In genomic region chr7:75265241-75265640, GRCm38 (mm10) we compare ENCODE assay signal across 14 mouse cellular contexts. TPM values are rescaled to one million over a fixed set of nuclear protein-coding genes. Genes with fewer than 3 reads are reported as not detected.
DNase-seq lines count a peak whose midpoint lies in the region; ATAC-seq lines count a peak whose summit lies in the region.
"Had no signal": no experiment of that assay in that cellular context is flagged by ENCODE, and none has a peak within 500 bp of the region (broad histone marks: within the 10 kb centered on the region; RNA-seq: fewer than 3 reads in every experiment).

No protein-coding gene starts in this region.

- WGBS in neural tube, embryonic 12.5 days: 71% methylated on average over 4 of the region's 4 CpGs
- WGBS in heart, embryonic 11.5 days (ENCODE audit: insufficient replicate concordance): 73% methylated on average over 4 of the region's 4 CpGs

- H3K9ac ChIP-seq in neural tube, embryonic 12.5 days: 0 out of 2 replicates have a peak overlapping the region, but pooled peaks have one; percentile 8
- H3K9ac ChIP-seq in heart, embryonic 11.5 days (ENCODE audit: low read depth, low read length): no peak overlapping the region

- H3K36me3 ChIP-seq in neural tube, embryonic 12.5 days: no peaks in the 10 kb centered on the region
- H3K36me3 ChIP-seq in heart, embryonic 11.5 days (ENCODE audit: control insufficient read depth, insufficient read depth, low read length): no peaks in the 10 kb centered on the region

- no peak overlapping the region for H3K4me2 ChIP-seq in neural tube, embryonic 12.5 days (replicated peaks)
- H3K4me2 ChIP-seq in heart, embryonic 11.5 days: no peak overlapping the region

- no peak overlapping the region for H3K4me3 ChIP-seq in neural tube, embryonic 12.5 days
- H3K4me3 ChIP-seq in heart, embryonic 11.5 days (ENCODE audit: low read depth, low read length): no peak overlapping the region
- H3K4me3 ChIP-seq: myocyte had no signal

- ATAC-seq in neural tube, embryonic 12.5 days (ENCODE audit: low FRiP score, low read depth): no peak
- ATAC-seq in heart, embryonic 11.5 days (replicated peaks; ENCODE audit: insufficient number of reproducible peaks, low FRiP score, low TSS enrichment): no peak
- ATAC-seq: activated CD4-positive, CD25-positive, alpha-beta regulatory T cell, adult 4 months had no signal

- no peak overlapping the region for H3K27ac ChIP-seq in neural tube, embryonic 12.5 days
- no peak overlapping the region for H3K27ac ChIP-seq in heart, embryonic 11.5 days (ENCODE audit: low read depth, low read length)

- no peaks in the 10 kb centered on the region for H3K9me3 ChIP-seq in neural tube, embryonic 12.5 days
- H3K9me3 ChIP-seq in heart, embryonic 11.5 days (replicated peaks; ENCODE audit: control insufficient read depth, low read length): no peaks in the 10 kb centered on the region

- H3K4me1 ChIP-seq in neural tube, embryonic 12.5 days: no peaks in the 10 kb centered on the region
- no peaks in the 10 kb centered on the region for H3K4me1 ChIP-seq in heart, embryonic 11.5 days (ENCODE audit: control insufficient read depth, insufficient read depth, low read length)

- DNase-seq in neural tube, embryonic 10.5 days (ENCODE audit: extremely low spot score, low spot score): no peak
- DNase-seq in cerebellum, postnatal 14 days: peak; percentile 79 to 90
- DNase-seq in layer of hippocampus, adult 8-10 months (ENCODE audit: low spot score in 2 of 2): peak; percentile 51 to 65
- peak; percentile 65 for DNase-seq in right cerebral cortex, postnatal 25 days
- no peak for DNase-seq in spleen, adult 18-20 months
- no peak for DNase-seq in B cell, adult 2 months
- DNase-seq: kidney, postnatal 4 days; lung, postnatal 14 days; thymus, postnatal 36 days had no signal

- H3K27me3 ChIP-seq in neural tube, embryonic 12.5 days (replicated peaks): no peaks in the 10 kb centered on the region
- no peaks in the 10 kb centered on the region for H3K27me3 ChIP-seq in heart, embryonic 11.5 days (ENCODE audit: control insufficient read depth, insufficient read depth, low read length)

RNA-seq across cellular contexts. Expression of gene Sv2b, which starts 43.8 kb away (rescaled TPM):
- polyA plus RNA-seq in neural tube, embryonic 12.5 days (2016; fragmentation: Nextera tagmentation; extraction: Ambion mirVana): 5.5 and 7.3 TPM in 2 replicates
- total RNA-seq in layer of hippocampus, adult 8-10 months (2022): 100 to 1,000 TPM; 269 to 356 (median 311) TPM
- polyA plus RNA-seq in heart, embryonic 11.5 days (2014; fragmentation: Nextera tagmentation; extraction: Ambion mirVana): 0.79 and 1.00 TPM in 2 replicates
- polyA plus RNA-seq: activated CD4-positive, CD25-positive, alpha-beta regulatory T cell, adult 4 months; liver, adult 2 months had no signal

Comparison
In these comparisons a context has a peak if more than half of its experiments do, and no peak if none do; other contexts are left out.
1. DNase-seq: peak in cerebellum, postnatal 14 days (2 of 2), layer of hippocampus, adult 8-10 months (2 of 2) and right cerebral cortex, postnatal 25 days (single experiment); none in neural tube, embryonic 10.5 days (single experiment), spleen, adult 18-20 months (0 of 2) and B cell, adult 2 months (0 of 2).